Mouse (Mus musculus) adrenal gland, postnatal 4 days (tissue): ENCODE measurements around the gene BC055324. TPM values are rescaled to one million over a fixed set of nuclear protein-coding genes. Genes with fewer than 3 reads are reported as not detected.
"Not testable (repeated sequence)": the region's sequence is repeated elsewhere in the genome, so short reads cannot be mapped to it uniquely, and the experiment has no call there.

ENCODE experiments used
- DNase-seq, 2 experiments: peaks; one replicate each; pipeline ENCODE4 v3.0.0; 2021 to 2022; ENCODE audit warnings: low spot score in 2 of 2, mixed read lengths in 2 of 2
- long read RNA-seq, 2 experiments: library from polyadenylated mRNA; stranded (forward); transcript quantifications; one replicate each; pipeline ENCODE4 v2.0.0; 2021
- total RNA-seq, 2 experiments: library from RNA; stranded (reverse); gene quantifications; 2 replicates each; pipeline ENCODE4 v1.2.3; 2021

The BC055324 gene
- total RNA-seq = 1 to 10 TPM; 7.0 to 7.8 TPM
- long read RNA-seq, experiment 1, partial matches to known transcripts = 0 of 5 reads
- long read RNA-seq, experiment 1, other reads (novel, unspliced or antisense) = 1 of 5 reads
- long read RNA-seq, experiment 2, transcript BC055324-201 (24 exons, 3,179 nt) = major isoform, 12 of 15 reads
- long read RNA-seq, experiment 2, partial matches to known transcripts = 2 of 15 reads
- long read RNA-seq, experiment 2, other reads (novel, unspliced or antisense) = 1 of 15 reads

- DNase-seq = peak; percentile 74 to 80
Observed at GRCm38 (mm10) chr1:163994721-163995608, at the start of gene BC055324, which contains the start of gene Mettl18. BC055324 (minus strand) TSS chr1:163994796. Mettl18 (plus strand) TSS chr1:163994889.

- no peak for DNase-seq
Observed at GRCm38 (mm10) chr1:164043549-164043948, 49.0 kb upstream of the BC055324 start.

GRCm38 (mm10) chr1:164040385-164041135, 46.0 kb upstream of the BC055324 start:
- DNase-seq = no peak

- DNase-seq = no peak
Observed at GRCm38 (mm10) chr1:164027416-164027815, 32.8 kb upstream of the BC055324 start.

- DNase-seq = no peak
Observed at GRCm38 (mm10) chr1:164025685-164026084, 31.1 kb upstream of the BC055324 start.

- DNase-seq = not testable (repeated sequence)
Observed at GRCm38 (mm10) chr1:164022106-164022505, 27.5 kb upstream of the BC055324 start.

GRCm38 (mm10) chr1:164020746-164021145, 26.1 kb upstream of the BC055324 start:
- DNase-seq = not testable (repeated sequence)

- DNase-seq = no peak
Observed at GRCm38 (mm10) chr1:164019789-164020188, 25.2 kb upstream of the BC055324 start.

GRCm38 (mm10) chr1:164018221-164018896, 23.8 kb upstream of the BC055324 start:
- DNase-seq = no peak

GRCm38 (mm10) chr1:164014616-164015015, 20.0 kb upstream of the BC055324 start:
- DNase-seq = no peak

- DNase-seq = no peak
Observed at GRCm38 (mm10) chr1:164009235-164009634, 14.6 kb upstream of the BC055324 start.

GRCm38 (mm10) chr1:164004311-164004710, 9.7 kb upstream of the BC055324 start:
- DNase-seq = no peak

GRCm38 (mm10) chr1:164001831-164002452, 7.3 kb upstream of the BC055324 start:
- DNase-seq = no peak

GRCm38 (mm10) chr1:163995609-163995913, 965 bp upstream of the BC055324 start:
- DNase-seq = no peak

- no peak for DNase-seq
Observed at GRCm38 (mm10) chr1:163994173-163994720, 349 bp downstream of the BC055324 start.

GRCm38 (mm10) chr1:163992371-163992770, 2.2 kb downstream of the BC055324 start:
- DNase-seq = no peak

GRCm38 (mm10) chr1:163976515-163976914, 18.1 kb downstream of the BC055324 start:
- no peak for DNase-seq

- DNase-seq = no peak
Observed at GRCm38 (mm10) chr1:163975088-163975487, 19.5 kb downstream of the BC055324 start.

- no peak for DNase-seq
Observed at GRCm38 (mm10) chr1:163974471-163974870, 20.1 kb downstream of the BC055324 start.

GRCm38 (mm10) chr1:163964008-163964689, 30.4 kb downstream of the BC055324 start:
- DNase-seq = no peak
